Mouse (Mus musculus) left cerebral cortex, postnatal 25 days (tissue): Measurements from ENCODE around the gene Ccdc159. TPM values are rescaled to one million over a fixed set of nuclear protein-coding genes. Genes with fewer than 3 reads are reported as not detected.

Source experiments
- DNase-seq, 2 experiments: peaks; one replicate each; pipeline ENCODE4 v3.0.0; 2022; ENCODE audit warnings: low spot score in 2 of 2, mixed read lengths in 1 of 2
- intact Hi-C: fragments of 180-260 bp; cut with DNase I; formaldehyde crosslinking; loops from one replicate; pipeline ENCODE4 v1.15.1; 2025
- total RNA-seq, 2 experiments: library from RNA; stranded (reverse); gene quantifications; 2 replicates each; pipeline ENCODE4 v1.2.3; 2021

Gene Ccdc159
- total RNA-seq, 2 experiments from 2014 or later, result 13.7 to 16.5 TPM

GRCm38 (mm10) chr9:21955570-21956281 lies 28.5 kb downstream of the Ccdc159 start, which contains the start of gene Swsap1:
Gene Swsap1 (plus strand): TSS chr9:21955755.
- intact Hi-C loops, result loop anchor here (2.0 kb wide), 1 partner anchor 47 kb away; the partner anchor contains the start of genes Ccdc151 and Prkcsh
- DNase-seq, result peak; percentile 100

- no peak for DNase-seq
- intact Hi-C loops, result no loop called here
Observed at GRCm38 (mm10) chr9:21958372-21958771, 31.1 kb downstream of the Ccdc159 start.

GRCm38 (mm10) chr9:21959244-21959643 lies 32.0 kb downstream of the Ccdc159 start:
- DNase-seq, result no peak
- intact Hi-C loops, result no loop called here

- DNase-seq, result no peak
- intact Hi-C loops, result loop anchor here (5.0 kb wide), 1 partner anchor 92 kb away; the partner anchor contains the start of gene Elavl3
Observed at GRCm38 (mm10) chr9:21960135-21960534, 32.9 kb downstream of the Ccdc159 start.

DNA sequence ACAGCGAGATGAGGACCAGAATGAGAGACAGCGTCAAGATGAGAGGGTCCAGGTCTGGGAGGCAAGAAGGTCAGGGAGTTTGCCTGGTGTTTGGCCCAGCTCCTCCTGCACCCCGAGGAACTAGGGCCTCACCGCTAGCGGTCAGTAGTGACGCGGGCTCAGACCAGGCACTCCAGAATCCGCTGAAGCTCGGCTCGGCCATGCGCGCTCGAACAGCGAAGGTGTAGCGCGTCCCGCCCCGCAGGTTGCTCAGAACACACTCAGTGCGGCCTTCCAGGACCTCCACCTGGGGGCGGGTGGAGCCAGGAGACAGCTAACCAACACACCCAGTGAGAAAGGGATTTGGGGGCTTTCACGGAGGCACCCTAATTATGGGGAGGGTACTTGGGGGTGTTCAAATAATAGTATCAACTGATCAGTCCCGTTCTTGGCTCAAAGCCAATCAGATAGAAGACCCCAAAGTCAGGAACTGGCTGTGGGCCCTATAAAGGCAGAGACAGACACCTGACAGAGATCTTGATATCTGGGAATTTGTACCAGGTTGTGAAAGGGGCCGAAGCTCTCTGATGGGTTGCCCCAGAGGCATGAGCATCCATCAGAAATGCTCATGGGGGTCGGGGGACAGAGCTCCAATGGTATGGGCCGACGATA lies 33.4 kb downstream of the Ccdc159 start:
- no peak for DNase-seq
- intact Hi-C loops, result loop anchor here (5.0 kb wide), 1 partner anchor 92 kb away; the partner anchor contains the start of gene Elavl3

DNA sequence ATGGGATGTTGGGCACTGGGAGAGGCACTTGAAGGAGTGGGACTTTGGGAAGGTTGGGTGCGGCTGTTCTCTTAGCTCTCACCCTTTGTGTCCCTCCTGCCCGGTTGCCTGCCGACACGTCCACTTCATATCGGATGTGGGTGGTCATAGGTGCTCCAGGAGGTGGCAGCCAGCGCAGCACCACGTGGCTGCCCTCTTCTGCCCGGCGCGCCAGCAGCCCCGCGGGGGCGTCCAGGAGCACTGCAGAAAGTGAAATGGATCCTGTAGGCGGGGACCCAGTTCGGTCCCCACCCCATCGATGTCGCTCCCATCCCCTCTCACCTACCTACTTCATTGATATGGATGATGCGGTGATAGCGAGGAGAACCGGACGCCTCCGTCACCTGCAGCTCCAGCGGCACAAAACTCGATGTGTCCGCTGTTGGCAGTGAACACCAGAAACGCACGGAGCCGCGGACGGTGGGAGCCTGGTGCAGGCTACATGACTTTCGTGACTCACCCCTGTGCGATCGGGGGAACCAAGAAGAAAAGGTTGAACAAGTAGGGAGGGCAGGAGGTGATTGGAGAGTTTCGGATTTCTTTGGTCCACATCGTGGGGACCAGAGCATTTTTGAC lies 34.2 kb downstream of the Ccdc159 start:
- no peak for DNase-seq
- intact Hi-C loops, result loop anchor here (5.0 kb wide), 1 partner anchor 91 kb away; the partner anchor contains the start of gene Elavl3

- intact Hi-C loops, result loop anchor here (5.0 kb wide), 1 partner anchor 90 kb away; the partner anchor contains the start of gene Elavl3
- no peak for DNase-seq
Observed at GRCm38 (mm10) chr9:21962010-21962409, 34.7 kb downstream of the Ccdc159 start.

DNA sequence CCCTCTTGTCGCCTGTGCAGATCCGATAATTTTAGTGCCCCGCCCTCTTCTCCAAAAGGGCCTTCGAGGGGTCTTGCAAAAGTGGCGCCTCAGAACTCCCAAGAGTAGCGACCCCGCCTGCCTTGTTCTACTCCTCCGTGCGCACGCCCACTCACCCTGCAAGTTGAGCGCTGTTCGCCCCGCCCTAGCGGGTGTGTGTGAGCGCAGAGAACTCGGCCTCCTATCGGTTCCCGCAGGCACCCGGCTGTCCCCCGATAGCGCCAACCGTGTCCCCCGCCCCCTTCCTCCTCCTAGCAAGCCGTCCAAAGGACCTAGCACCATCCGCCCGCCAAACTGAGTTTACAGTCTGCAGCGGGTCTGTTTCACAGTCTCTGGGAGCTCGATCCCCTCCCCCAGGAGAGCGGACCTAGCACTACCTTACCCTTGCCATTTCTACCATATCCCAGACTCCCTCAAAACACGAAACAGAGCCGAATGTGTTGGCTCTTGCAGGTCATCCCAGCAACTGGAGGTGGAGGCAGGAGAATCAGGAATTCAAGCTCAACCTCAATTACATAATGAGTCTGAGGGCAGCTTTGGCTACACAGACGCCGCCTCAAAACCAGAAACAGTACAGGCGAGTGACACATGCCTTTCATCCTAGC lies 35.3 kb downstream of the Ccdc159 start:
- intact Hi-C loops, result loop anchor here (5.0 kb wide), 1 partner anchor 90 kb away; the partner anchor contains the start of gene Elavl3

GRCm38 (mm10) chr9:21963417-21963816 lies 36.1 kb downstream of the Ccdc159 start, which contains the start of gene Epor:
Gene Epor (minus strand): TSS chr9:21963506.
- intact Hi-C loops, result loop anchor here (5.0 kb wide), 1 partner anchor 89 kb away; the partner anchor contains the start of gene Elavl3
- no peak for DNase-seq

More for the DNA sequence above, 35.3 kb downstream of the Ccdc159 start:
- peak; percentile 71 to 80 for DNase-seq

- no peak for DNase-seq
- intact Hi-C loops, result no loop called here
Observed at GRCm38 (mm10) chr9:21968883-21969282, 41.6 kb downstream of the Ccdc159 start.

- DNase-seq, result no peak
- intact Hi-C loops, result no loop called here
Observed at GRCm38 (mm10) chr9:21969304-21969703, 42.0 kb downstream of the Ccdc159 start.

DNA sequence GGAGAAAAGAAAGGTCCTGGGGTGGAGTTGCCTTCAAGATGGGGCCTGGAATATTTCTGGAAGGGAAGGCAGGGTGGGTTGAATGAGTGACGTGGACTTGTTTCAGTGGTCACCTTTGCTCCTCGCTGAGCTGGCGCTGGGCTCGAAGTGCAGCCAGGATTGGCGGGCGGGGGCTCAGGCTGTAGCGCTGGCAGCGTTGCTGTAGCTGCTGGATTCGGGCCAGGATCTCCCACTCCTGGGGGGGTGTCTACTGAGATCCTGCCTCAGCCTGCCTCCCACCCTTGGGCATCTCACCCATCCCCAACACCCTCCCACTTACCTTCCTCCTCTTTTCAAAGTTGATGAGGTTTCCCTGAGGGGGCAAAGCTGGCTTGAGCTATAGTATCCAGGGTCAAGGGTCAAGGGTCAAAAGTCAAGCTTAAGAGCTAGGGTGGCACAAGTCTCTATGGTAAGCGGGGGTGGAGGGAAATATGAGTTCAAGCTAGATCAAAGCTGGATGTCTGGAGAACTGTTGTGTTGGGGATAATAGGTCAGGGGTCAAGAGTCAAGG lies 49.4 kb downstream of the Ccdc159 start:
- intact Hi-C loops, result loop anchor here (5.0 kb wide), 1 partner anchor 166 kb away; no protein-coding TSS in a partner anchor
- DNase-seq, result no peak

GRCm38 (mm10) chr9:21977331-21977730 lies 50.1 kb downstream of the Ccdc159 start:
- DNase-seq, result no peak
- intact Hi-C loops, result loop anchor here (5.0 kb wide), 1 partner anchor 165 kb away; no protein-coding TSS in a partner anchor

DNA sequence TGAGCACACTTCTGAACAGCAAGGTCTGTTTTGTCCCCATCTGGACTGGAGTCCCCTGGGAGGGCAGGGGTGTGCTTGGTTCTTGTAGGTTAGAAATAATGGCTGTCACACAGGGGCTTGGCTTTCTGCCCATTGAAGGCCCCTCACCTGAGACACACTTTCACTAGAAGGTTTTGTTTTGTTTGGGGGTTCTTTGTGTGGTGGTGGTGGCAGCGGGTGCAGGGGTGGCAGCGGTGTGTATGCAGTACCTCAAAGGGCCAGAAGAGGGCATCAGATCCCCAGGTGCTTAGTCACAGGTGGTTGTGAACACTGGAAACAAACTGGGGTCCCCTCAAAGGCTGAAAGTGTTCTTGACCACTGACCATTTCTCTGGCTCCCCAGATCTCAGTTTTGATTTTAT lies 50.7 kb downstream of the Ccdc159 start:
- no peak for DNase-seq
- intact Hi-C loops, result loop anchor here (5.0 kb wide), 1 partner anchor 164 kb away; no protein-coding TSS in a partner anchor

- intact Hi-C loops, result loop anchor here (5.0 kb wide), 1 partner anchor 164 kb away; no protein-coding TSS in a partner anchor
- no peak for DNase-seq
Observed at GRCm38 (mm10) chr9:21978398-21979128, 51.3 kb downstream of the Ccdc159 start.

DNA sequence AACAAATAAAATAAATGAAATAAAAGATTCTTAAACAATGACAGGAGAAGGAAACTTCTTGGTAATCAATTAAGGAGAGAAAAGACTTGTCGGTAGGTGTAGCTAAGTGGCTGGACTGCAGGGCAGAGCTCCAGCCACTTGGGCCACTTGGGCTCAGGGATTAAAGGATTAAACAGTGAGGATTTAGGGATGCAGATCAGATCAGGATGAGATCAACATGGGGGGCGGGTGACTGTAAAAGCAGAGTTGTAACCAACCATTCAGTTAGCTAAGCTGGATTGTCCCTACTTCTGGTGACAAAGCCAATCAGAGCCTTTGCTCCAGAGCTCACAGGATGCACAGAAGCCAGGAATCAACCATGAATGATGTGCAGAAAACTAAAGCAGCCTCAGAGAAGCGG lies 56.6 kb downstream of the Ccdc159 start:
- no peak for DNase-seq
- intact Hi-C loops, result no loop called here
